24 mouse cellular contexts compared by ENCODE assay signal in the genomic region with DNA sequence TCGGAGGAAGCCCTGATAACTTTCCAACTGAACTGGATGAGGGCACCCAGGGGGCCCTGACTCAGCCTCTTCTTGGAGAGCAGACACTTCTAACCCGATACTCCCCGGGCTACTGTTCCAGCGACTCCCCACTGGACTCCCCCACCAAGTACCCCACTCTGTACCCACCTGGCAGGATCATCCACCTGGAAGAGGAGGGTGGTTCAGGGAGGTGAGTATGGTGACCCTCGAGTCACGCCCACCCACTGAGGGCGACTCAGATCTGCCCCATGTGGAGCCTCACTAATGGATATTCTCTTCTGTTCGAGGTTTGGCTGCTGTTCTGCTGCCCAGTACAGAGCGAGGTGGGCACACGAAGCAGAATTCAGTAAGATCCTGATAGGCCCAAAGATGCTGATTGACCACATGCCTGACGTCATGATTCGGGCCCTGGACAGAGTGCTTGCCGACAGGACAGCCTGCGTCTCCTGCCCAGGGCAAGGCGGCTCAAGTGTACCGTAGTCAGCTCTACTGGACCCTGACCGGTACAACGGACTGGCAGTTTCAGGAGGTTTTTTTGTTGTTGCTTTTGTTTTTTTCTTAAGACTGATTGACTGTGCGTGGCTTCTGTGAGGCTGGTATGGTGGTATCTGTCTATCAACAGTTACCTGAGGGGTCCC. TPM values are rescaled to one million over a fixed set of nuclear protein-coding genes. Genes with fewer than 3 reads are reported as not detected.
A peak's percentile ranks its signal among the peaks of the same experiment; 100 is the strongest.
DNase-seq lines count a peak whose midpoint lies in the region; ATAC-seq and TF ChIP-seq lines count a peak whose summit lies in the region.
"Had no signal": no experiment of that assay in that cellular context is flagged by ENCODE, and none has a peak within 500 bp of the region (broad histone marks: within the 10 kb centered on the region; RNA-seq: fewer than 3 reads in every experiment).

No protein-coding gene starts in this region.

- no peak overlapping the region for H3K4me3 ChIP-seq in kidney, embryonic 16.5 days (ENCODE audit: low read length)
- no peak overlapping the region for H3K4me3 ChIP-seq in midbrain, embryonic 13.5 days (replicated peaks)
- no peak overlapping the region for H3K4me3 ChIP-seq in midbrain, postnatal 0 days (ENCODE audit: low read depth, low read length)
- no peak overlapping the region for H3K4me3 ChIP-seq in left cerebral cortex, adult 2 months
- H3K4me3 ChIP-seq: embryonic facial prominence, embryonic 13.5 days; forebrain, embryonic 15.5 days; limb, embryonic 15.5 days; megakaryocyte, embryonic 14.5 days; neural tube, embryonic 13.5 days had no signal

- H3K27ac ChIP-seq in kidney, embryonic 16.5 days (ENCODE audit: low read length), result no peak overlapping the region
- H3K27ac ChIP-seq in midbrain, embryonic 13.5 days, result no peak overlapping the region
- H3K27ac ChIP-seq in midbrain, postnatal 0 days (ENCODE audit: low read depth, low read length), result no peak overlapping the region
- no peak overlapping the region for H3K27ac ChIP-seq in left cerebral cortex, adult 2 months
- H3K27ac ChIP-seq: embryonic facial prominence, embryonic 13.5 days; forebrain, embryonic 15.5 days; hindbrain, postnatal 0 days; limb, embryonic 15.5 days; neural tube, embryonic 13.5 days had no signal

- no peak for TF ChIP-seq CTCF in midbrain, postnatal 0 days (IDR thresholded peaks at IDR 0.05)
- TF ChIP-seq CTCF in left cerebral cortex, adult 2 months (IDR thresholded peaks at IDR 0.05), result no peak

- intact Hi-C loops in heart, postnatal 36 days (cut with DNase I), result no loop called here
- intact Hi-C loops in left cerebral cortex, adult 2 months (cut with DNase I), result no loop called here

- H3K4me2 ChIP-seq in kidney, embryonic 16.5 days (replicated peaks; ENCODE audit: low read depth, low read length), result no peak overlapping the region
- H3K4me2 ChIP-seq in midbrain, embryonic 13.5 days (replicated peaks), result no peak overlapping the region
- H3K4me2 ChIP-seq in midbrain, postnatal 0 days (ENCODE audit: low read depth, low read length, poor library complexity, severe bottlenecking), result no peak overlapping the region
- H3K4me2 ChIP-seq: embryonic facial prominence, embryonic 13.5 days; forebrain, embryonic 15.5 days; heart, embryonic 11.5 days; limb, embryonic 15.5 days; neural tube, embryonic 13.5 days had no signal

- ATAC-seq in kidney, embryonic 16.5 days (ENCODE audit: low FRiP score, low TSS enrichment), result no peak
- peak; percentile 48; the same call in 1 of the 2 replicates for ATAC-seq in midbrain, embryonic 13.5 days
- no peak for ATAC-seq in midbrain, postnatal 0 days (ENCODE audit: low FRiP score)
- ATAC-seq: forebrain, embryonic 15.5 days; hindbrain, postnatal 0 days had no signal

- peaks cover 43% of the 10 kb centered on the region for H3K36me3 ChIP-seq in kidney, embryonic 16.5 days (ENCODE audit: insufficient read depth, low read length)
- peaks cover 73% of the 10 kb centered on the region for H3K36me3 ChIP-seq in midbrain, embryonic 13.5 days
- H3K36me3 ChIP-seq in midbrain, postnatal 0 days (ENCODE audit: insufficient read depth, low read length), result peaks cover 35% of the 10 kb centered on the region

- DNase-seq in heart, adult 11 months, result peak; percentile 92
- no peak for DNase-seq in heart, postnatal 36 days
- DNase-seq in kidney, adult 9 months, result peak; percentile 71
- no peak for DNase-seq in midbrain, postnatal 0 days (ENCODE audit: low spot score)
- DNase-seq in left cerebral cortex, adult 2 months (ENCODE audit: extremely low spot score in 1 of 2, low spot score in 2 of 2), result no peak
- DNase-seq: adrenal gland, postnatal 10 days; cerebellum, adult 18-20 months; cerebellum, postnatal 14 days; heart, postnatal 10 days; left cerebral cortex, postnatal 4 days; lung, adult 2 months; midbrain, embryonic 14.5 days; right cerebral cortex, postnatal 4 days; thymus, adult 18-20 months; thymus, postnatal 4 days had no signal

- H3K27me3 ChIP-seq in kidney, embryonic 16.5 days (ENCODE audit: insufficient read depth, low read length), result no peaks in the 10 kb centered on the region
- H3K27me3 ChIP-seq in midbrain, embryonic 13.5 days, result no peaks in the 10 kb centered on the region
- H3K27me3 ChIP-seq in midbrain, postnatal 0 days (ENCODE audit: insufficient read depth, low read length), result no peaks in the 10 kb centered on the region
- H3K27me3 ChIP-seq: embryonic facial prominence, embryonic 13.5 days; forebrain, embryonic 15.5 days; limb, embryonic 15.5 days; megakaryocyte, embryonic 14.5 days; neural tube, embryonic 13.5 days had no signal

- no peaks in the 10 kb centered on the region for H3K9me3 ChIP-seq in kidney, embryonic 16.5 days (ENCODE audit: low read length)
- H3K9me3 ChIP-seq in midbrain, embryonic 13.5 days, result no peaks in the 10 kb centered on the region
- no peaks in the 10 kb centered on the region for H3K9me3 ChIP-seq in midbrain, postnatal 0 days (ENCODE audit: low read length)
- H3K9me3 ChIP-seq: embryonic facial prominence, embryonic 13.5 days; forebrain, embryonic 15.5 days; limb, embryonic 15.5 days; megakaryocyte, embryonic 14.5 days; neural tube, embryonic 13.5 days had no signal

- no peak overlapping the region for H3K9ac ChIP-seq in kidney, embryonic 16.5 days (replicated peaks; ENCODE audit: low read length)
- H3K9ac ChIP-seq in midbrain, embryonic 13.5 days (replicated peaks), result no peak overlapping the region
- no peak overlapping the region for H3K9ac ChIP-seq in midbrain, postnatal 0 days (replicated peaks; ENCODE audit: low read length, poor library complexity, severe bottlenecking)
- H3K9ac ChIP-seq: embryonic facial prominence, embryonic 13.5 days; forebrain, embryonic 15.5 days; limb, embryonic 15.5 days; neural tube, embryonic 13.5 days had no signal

- no peaks in the 10 kb centered on the region for H3K4me1 ChIP-seq in kidney, embryonic 16.5 days (ENCODE audit: insufficient read depth, low read length)
- peaks cover 6% of the 10 kb centered on the region; the same call in 1 of the 2 replicates for H3K4me1 ChIP-seq in midbrain, embryonic 13.5 days (replicated peaks)
- H3K4me1 ChIP-seq in midbrain, postnatal 0 days (ENCODE audit: insufficient read depth, low read length), result no peaks in the 10 kb centered on the region
- H3K4me1 ChIP-seq: forebrain, embryonic 15.5 days had no signal

- 82% methylated on average over 19 of the region's 19 CpGs for WGBS in kidney, embryonic 16.5 days
- WGBS in midbrain, embryonic 13.5 days, result 91% methylated on average over 19 of the region's 19 CpGs
- WGBS in midbrain, postnatal 0 days, result 94% methylated on average over 19 of the region's 19 CpGs

RNA-seq across cellular contexts. Expression of gene Rac1, which starts 24.8 kb away (rescaled TPM):
- total RNA-seq in heart, postnatal 36 days (2021), result 100 to 1,000 TPM; 239 to 240 TPM
- 300 and 435 TPM in 2 replicates for polyA plus RNA-seq in kidney, embryonic 16.5 days (2015; fragmentation: Nextera tagmentation; extraction: Ambion mirVana)
- polyA plus RNA-seq in midbrain, embryonic 13.5 days (2015; fragmentation: Nextera tagmentation; extraction: Ambion mirVana), result 334 and 373 TPM in 2 replicates
- 194 and 199 TPM in 2 replicates for total RNA-seq in midbrain, postnatal 0 days (2014; rRNA removed)
- 441 and 451 TPM in 2 replicates for polyA plus RNA-seq in midbrain, postnatal 0 days (2015; fragmentation: Nextera tagmentation; extraction: Ambion mirVana)
- 100 to 1,000 TPM; 344 to 351 TPM for total RNA-seq in left cerebral cortex, adult 2 months (2021)

RNA-seq across cellular contexts. Expression of gene Daglb, which starts 38.6 kb away (rescaled TPM):
- total RNA-seq in heart, postnatal 36 days (2021), result 1 to 10 TPM; 8.2 to 9.0 TPM
- 8.9 and 9.0 TPM in 2 replicates for polyA plus RNA-seq in kidney, embryonic 16.5 days (2015; fragmentation: Nextera tagmentation; extraction: Ambion mirVana)
- 16.9 and 17.5 TPM in 2 replicates for polyA plus RNA-seq in midbrain, embryonic 13.5 days (2015; fragmentation: Nextera tagmentation; extraction: Ambion mirVana)
- total RNA-seq in midbrain, postnatal 0 days (2014; rRNA removed), result 24.6 and 25.6 TPM in 2 replicates
- 21.3 and 22.8 TPM in 2 replicates for polyA plus RNA-seq in midbrain, postnatal 0 days (2015; fragmentation: Nextera tagmentation; extraction: Ambion mirVana)
- total RNA-seq in left cerebral cortex, adult 2 months (2021), result 10 to 100 TPM; 32.5 to 36.1 TPM

Comparison
In these comparisons a context has a peak if more than half of its experiments do, and no peak if none do; other contexts are left out.
1. DNase-seq: peak in heart, adult 11 months (single experiment) and kidney, adult 9 months (single experiment); none in heart, postnatal 36 days (0 of 2), midbrain, postnatal 0 days (single experiment) and left cerebral cortex, adult 2 months (0 of 2).